Mouse (Mus musculus): ENCODE data around the gene Slc25a30. TPM values are rescaled to one million over a fixed set of nuclear protein-coding genes. Genes with fewer than 3 reads are reported as not detected.
A peak's percentile ranks its signal among the peaks of the same experiment; 100 is the strongest.
"Not testable (repeated sequence)": the region's sequence is repeated elsewhere in the genome, so short reads cannot be mapped to it uniquely, and the experiment has no call there.

Slc25a30 gene
- total and polyA plus RNA-seq, 2 experiments from 2014 or later = 7.0 to 27.4 TPM

DNA sequence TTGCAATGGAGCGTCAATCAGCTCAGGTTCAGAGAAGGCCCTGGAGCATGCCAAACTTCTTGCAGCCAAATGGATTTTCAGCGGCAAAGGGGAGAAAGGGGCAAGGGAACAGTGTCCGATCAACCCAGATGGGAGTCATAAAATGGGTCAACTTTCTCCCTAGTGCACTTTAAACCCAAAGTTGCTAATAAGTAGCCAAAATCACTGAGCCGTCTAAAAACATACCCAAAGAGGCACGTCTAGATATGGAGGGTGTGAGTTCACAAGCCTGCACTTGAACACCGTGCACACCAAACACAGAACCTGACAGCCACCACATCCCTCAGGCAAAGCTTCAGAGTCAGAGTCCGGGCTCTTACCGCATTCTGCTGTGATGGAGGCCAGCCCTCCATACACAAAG lies 10.2 kb downstream of the Slc25a30 start:
- no peak for ATAC-seq
- no peak overlapping the region for H3K4me3 ChIP-seq (ENCODE audit: low read depth, low read length)
- H3K36me3 ChIP-seq (ENCODE audit: insufficient read depth) = peaks cover 10% of the 10 kb centered on the region
- H3K4me1 ChIP-seq (ENCODE audit: insufficient read depth) = no peaks in the 10 kb centered on the region
- H3K9ac ChIP-seq = no peak overlapping the region
- no peaks in the 10 kb centered on the region for H3K27me3 ChIP-seq (ENCODE audit: insufficient read depth, low read length)
- TF ChIP-seq CTCF (IDR thresholded peaks at IDR 0.05; ENCODE audit: low read depth) = no peak
- no peak for DNase-seq
- no peak overlapping the region for H3K27ac ChIP-seq (ENCODE audit: low read depth, low read length)
- H3K9me3 ChIP-seq (ENCODE audit: low read length) = no peaks in the 10 kb centered on the region
- H3K4me2 ChIP-seq (ENCODE audit: low read depth) = no peak overlapping the region
- 90% methylated on average over 8 of the region's 8 CpGs for WGBS

DNA sequence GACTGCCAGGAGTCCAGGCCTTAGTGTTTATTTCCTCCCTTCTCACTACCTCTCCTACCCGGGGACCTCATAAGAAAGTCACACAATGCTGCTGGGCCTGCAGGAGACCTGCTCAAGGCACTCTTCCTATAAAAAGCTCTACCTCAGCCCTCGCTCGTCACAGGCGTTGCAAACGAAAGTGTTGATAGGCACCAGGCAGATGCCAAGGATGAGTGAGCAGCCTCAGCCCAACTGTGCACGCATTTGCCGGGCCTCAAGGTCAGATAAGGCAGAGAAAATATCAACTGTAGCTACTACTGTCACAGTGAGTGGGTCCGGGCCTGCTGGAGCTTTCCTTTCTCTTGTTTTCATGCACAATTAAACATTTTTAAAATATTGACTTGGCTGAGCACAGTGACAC lies 13.4 kb downstream of the Slc25a30 start:
- peaks cover 32% of the 10 kb centered on the region for H3K36me3 ChIP-seq (ENCODE audit: insufficient read depth)
- H3K4me3 ChIP-seq (ENCODE audit: low read depth, low read length) = no peak overlapping the region
- ATAC-seq (no peak), DNase-seq (no peak)
- no peaks in the 10 kb centered on the region for H3K9me3 ChIP-seq (ENCODE audit: low read length)
- no peaks in the 10 kb centered on the region for H3K4me1 ChIP-seq (ENCODE audit: insufficient read depth)
- no peaks in the 10 kb centered on the region for H3K27me3 ChIP-seq (ENCODE audit: insufficient read depth, low read length)
- TF ChIP-seq CTCF (IDR thresholded peaks at IDR 0.05; ENCODE audit: low read depth) = no peak
- no peak overlapping the region for H3K9ac ChIP-seq
- 83% methylated on average over 8 of the region's 8 CpGs for WGBS
- no peak overlapping the region for H3K4me2 ChIP-seq (ENCODE audit: low read depth)
- no peak overlapping the region for H3K27ac ChIP-seq (ENCODE audit: low read depth, low read length)

- DNase-seq; H3K27me3 ChIP-seq (ENCODE audit: insufficient read depth, low read length); H3K4me3 ChIP-seq (ENCODE audit: low read depth, low read length); H3K9ac ChIP-seq; H3K4me1 ChIP-seq (ENCODE audit: insufficient read depth); H3K4me2 ChIP-seq (ENCODE audit: low read depth); H3K9me3 ChIP-seq (ENCODE audit: low read length); ATAC-seq; H3K27ac ChIP-seq (ENCODE audit: low read depth, low read length): not testable (repeated sequence)
- peaks cover 33% of the 10 kb centered on the region for H3K36me3 ChIP-seq (ENCODE audit: insufficient read depth)
- 91% methylated on average over 3 of the region's 3 CpGs for WGBS
These were observed 14.4 kb downstream of the Slc25a30 start for GRCm38 (mm10) chr14:75772407-75772806.

GRCm38 (mm10) chr14:75771101-75771501 lies 15.7 kb downstream of the Slc25a30 start:
- WGBS = 90% methylated on average over 8 of the region's 8 CpGs
- H3K4me2 ChIP-seq (ENCODE audit: low read depth) = no peak overlapping the region
- H3K27ac ChIP-seq (ENCODE audit: low read depth, low read length) = no peak overlapping the region
- H3K4me1 ChIP-seq (ENCODE audit: insufficient read depth) = no peaks in the 10 kb centered on the region
- H3K36me3 ChIP-seq (ENCODE audit: insufficient read depth) = peaks cover 40% of the 10 kb centered on the region
- DNase-seq (no peak), ATAC-seq (no peak)
- no peak overlapping the region for H3K4me3 ChIP-seq (ENCODE audit: low read depth, low read length)
- no peaks in the 10 kb centered on the region for H3K27me3 ChIP-seq (ENCODE audit: insufficient read depth, low read length)
- no peaks in the 10 kb centered on the region for H3K9me3 ChIP-seq (ENCODE audit: low read length)
- no peak overlapping the region for H3K9ac ChIP-seq
- no peak for TF ChIP-seq CTCF (IDR thresholded peaks at IDR 0.05; ENCODE audit: low read depth)

DNA sequence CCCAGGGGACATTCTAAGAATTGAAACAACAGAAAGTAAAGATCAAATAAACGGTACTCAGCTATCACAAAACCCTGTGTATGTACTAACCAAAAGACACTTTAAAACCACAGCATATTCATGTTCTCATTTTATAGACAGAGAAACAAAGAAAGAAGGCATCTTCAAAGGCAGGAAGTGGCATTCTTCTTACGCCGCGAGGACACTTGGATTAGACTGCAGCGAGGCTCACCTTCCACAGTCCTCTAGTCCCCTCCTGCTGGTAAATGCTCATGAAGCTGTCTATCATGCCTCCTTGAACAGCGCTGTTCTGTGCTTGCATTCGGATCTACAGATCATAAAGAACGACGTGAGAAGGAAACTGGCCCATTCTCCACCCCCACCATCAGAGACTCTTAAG lies 17.5 kb downstream of the Slc25a30 start:
- no peak for DNase-seq
- no peak for TF ChIP-seq CTCF (IDR thresholded peaks at IDR 0.05; ENCODE audit: low read depth)
- H3K9me3 ChIP-seq (ENCODE audit: low read length) = no peaks in the 10 kb centered on the region
- 79% methylated on average over 9 of the region's 9 CpGs for WGBS
- peaks cover 37% of the 10 kb centered on the region for H3K36me3 ChIP-seq (ENCODE audit: insufficient read depth)
- no peaks in the 10 kb centered on the region for H3K27me3 ChIP-seq (ENCODE audit: insufficient read depth, low read length)
- no peak overlapping the region for H3K9ac ChIP-seq
- H3K4me2 ChIP-seq (ENCODE audit: low read depth) = no peak overlapping the region
- no peak overlapping the region for H3K27ac ChIP-seq (ENCODE audit: low read depth, low read length)
- H3K4me3 ChIP-seq (ENCODE audit: low read depth, low read length) = no peak overlapping the region
- H3K4me1 ChIP-seq (ENCODE audit: insufficient read depth) = no peaks in the 10 kb centered on the region
- no peak for ATAC-seq

- no peak for TF ChIP-seq CTCF (IDR thresholded peaks at IDR 0.05; ENCODE audit: low read depth)
- ATAC-seq (0 out of 2 replicates have a peak, but pooled peaks have one; percentile 21), DNase-seq (no peak)
- Histone ChIP-seq H3K9ac (no peak overlapping the region), H3K4me3 (ENCODE audit: low read depth, low read length) (no peak overlapping the region), H3K9me3 (ENCODE audit: low read length) (no peaks in the 10 kb centered on the region), H3K27ac (ENCODE audit: low read depth, low read length) (no peak overlapping the region), H3K36me3 (ENCODE audit: insufficient read depth) (peaks cover 42% of the 10 kb centered on the region), H3K27me3 (ENCODE audit: insufficient read depth, low read length) (no peaks in the 10 kb centered on the region), H3K4me1 (ENCODE audit: insufficient read depth) (no peaks in the 10 kb centered on the region), H3K4me2 (ENCODE audit: low read depth) (no peak overlapping the region)
- 6% methylated on average over 1 of the region's 1 CpGs for WGBS
These were observed 18.6 kb downstream of the Slc25a30 start for GRCm38 (mm10) chr14:75768275-75768608.

DNA sequence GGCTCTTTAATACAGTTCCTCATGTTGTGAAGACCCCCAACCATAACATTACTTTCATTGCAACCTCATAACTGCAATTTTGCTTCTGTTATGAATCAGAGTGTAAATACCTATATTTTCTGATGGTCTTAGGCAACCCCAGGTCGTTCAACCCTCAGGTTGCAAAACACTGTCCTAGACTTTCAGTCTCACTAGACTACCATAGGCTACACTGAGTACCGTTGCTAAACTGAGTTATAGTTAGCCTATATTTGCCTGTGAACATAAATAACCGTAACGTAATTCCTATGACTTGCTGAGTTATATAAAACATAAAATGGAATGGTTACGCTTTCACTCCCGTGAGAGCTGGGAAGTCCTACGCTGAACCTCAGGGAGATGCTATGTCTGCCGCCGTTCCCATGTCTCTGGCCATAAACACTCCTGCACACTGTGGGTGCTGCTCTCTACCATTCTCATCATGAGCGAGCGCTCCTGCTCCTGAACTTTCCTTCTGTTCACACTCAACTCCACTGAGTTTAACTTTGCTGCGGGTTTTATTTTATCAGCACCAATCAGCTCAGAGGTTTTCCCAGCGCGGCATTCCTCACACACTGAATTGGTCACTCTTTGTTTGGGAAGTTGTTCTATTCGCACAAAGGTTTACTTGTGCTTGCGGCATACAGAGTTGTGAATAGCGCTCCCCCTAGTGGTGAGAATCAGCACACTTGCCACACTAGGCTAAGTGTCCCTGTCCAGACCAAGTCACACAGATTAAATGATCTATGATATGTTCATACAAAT lies 19.2 kb downstream of the Slc25a30 start:
- no peak overlapping the region for H3K9ac ChIP-seq
- 48% methylated on average over 17 of the region's 17 CpGs for WGBS
- peak overlapping the region; percentile 20; the same call in 1 of the 2 replicates for H3K4me2 ChIP-seq (ENCODE audit: low read depth)
- H3K9me3 ChIP-seq (ENCODE audit: low read length) = no peaks in the 10 kb centered on the region
- peak; percentile 84 for DNase-seq
- peak; percentile 96 for ATAC-seq
- H3K4me1 ChIP-seq (ENCODE audit: insufficient read depth) = no peaks in the 10 kb centered on the region
- H3K4me3 ChIP-seq (ENCODE audit: low read depth, low read length) = no peak overlapping the region
- peak; percentile 91 for TF ChIP-seq CTCF (IDR thresholded peaks at IDR 0.05; ENCODE audit: low read depth)
- no peaks in the 10 kb centered on the region for H3K27me3 ChIP-seq (ENCODE audit: insufficient read depth, low read length)
- no peak overlapping the region for H3K27ac ChIP-seq (ENCODE audit: low read depth, low read length)
- peaks cover 42% of the 10 kb centered on the region for H3K36me3 ChIP-seq (ENCODE audit: insufficient read depth)
